Mouse (Mus musculus): ENCODE data around the gene Asb8. TPM values are rescaled to one million over a fixed set of nuclear protein-coding genes. Genes with fewer than 3 reads are reported as not detected.

Gene Asb8
- polyA plus RNA-seq, 1 experiment from 2014 or later, result 71.8 TPM

DNA sequence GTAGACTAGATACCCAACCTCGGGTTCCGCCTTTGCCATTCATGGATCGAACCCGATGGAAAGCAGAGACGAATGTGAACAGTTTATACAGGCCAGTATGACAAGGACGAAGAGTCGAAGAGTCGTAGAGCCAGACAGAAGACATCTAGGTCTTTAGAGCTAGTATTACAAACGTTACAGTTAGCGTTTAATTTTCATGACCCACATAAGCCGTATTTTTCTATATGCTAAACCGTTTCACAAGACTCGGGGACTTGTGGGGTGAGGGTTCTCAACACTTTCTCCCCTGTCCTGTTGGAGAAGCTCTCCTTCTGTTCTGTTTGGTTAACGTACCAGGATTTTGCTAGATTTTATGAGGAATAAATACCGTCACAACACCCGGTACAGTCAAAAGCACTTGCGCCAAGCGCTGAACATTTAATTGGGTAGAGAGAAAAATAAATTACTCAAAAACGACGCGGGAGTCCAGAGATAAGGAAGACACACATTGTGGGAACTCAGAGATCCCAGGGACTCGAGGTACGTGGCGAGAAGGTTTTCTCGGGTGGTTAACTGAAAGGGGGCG is 15.2 kb upstream of the Asb8 start:
- WGBS, result 3% methylated on average over 26 of the region's 26 CpGs
- Histone ChIP-seq H3K4me3 (replicated peaks; ENCODE audit: low read depth, low read length) (peak overlapping the region; percentile 45), H3K36me3 (ENCODE audit: control insufficient read depth, insufficient read depth, low read length) (no peaks in the 10 kb centered on the region), H3K9ac (replicated peaks; ENCODE audit: low read length) (peak overlapping the region; percentile 52), H3K9me3 (ENCODE audit: control insufficient read depth, low read length) (no peaks in the 10 kb centered on the region), H3K4me2 (ENCODE audit: low read length) (peak overlapping the region; percentile 82), H3K27me3 (ENCODE audit: control insufficient read depth, insufficient read depth, low read length) (no peaks in the 10 kb centered on the region; the same call in 1 of the 2 replicates), H3K27ac (replicated peaks; ENCODE audit: low read depth, low read length) (peak overlapping the region; percentile 77), H3K4me1 (ENCODE audit: control insufficient read depth, insufficient read depth, low read length) (0 out of 2 replicates have a peak, but pooled peaks cover 5% of the 10 kb centered on the region)
- DNase-seq, result no peak
- ATAC-seq (ENCODE audit: low FRiP score, low TSS enrichment), result no peak

DNA sequence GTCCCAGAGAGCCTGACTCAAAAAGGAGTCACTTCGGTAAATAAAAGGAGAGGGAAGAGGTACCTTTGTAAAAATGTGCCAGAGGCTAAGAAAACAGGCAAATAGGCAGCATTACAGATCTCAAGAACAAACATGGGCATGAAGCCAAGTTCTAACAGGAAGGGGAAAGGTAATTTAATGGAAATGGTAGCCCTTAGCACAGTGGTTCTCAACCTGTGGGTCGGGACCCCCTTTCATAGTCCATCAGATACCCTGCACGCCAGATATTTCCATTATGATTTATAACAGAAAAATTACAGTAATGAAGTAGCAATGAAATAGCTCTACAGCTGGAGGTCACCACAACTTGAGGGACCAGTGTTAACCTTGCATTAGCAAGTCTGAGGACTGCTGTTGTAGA is 11.9 kb upstream of the Asb8 start:
- 87% methylated on average over 3 of the region's 3 CpGs for WGBS
- Histone ChIP-seq H3K36me3 (ENCODE audit: control insufficient read depth, insufficient read depth, low read length) (no peaks in the 10 kb centered on the region), H3K4me3 (replicated peaks; ENCODE audit: low read depth, low read length) (no peak overlapping the region), H3K9ac (replicated peaks; ENCODE audit: low read length) (no peak overlapping the region), H3K27me3 (ENCODE audit: control insufficient read depth, insufficient read depth, low read length) (no peaks in the 10 kb centered on the region; the same call in 1 of the 2 replicates), H3K4me1 (ENCODE audit: control insufficient read depth, insufficient read depth, low read length) (peaks cover 5% of the 10 kb centered on the region), H3K9me3 (ENCODE audit: control insufficient read depth, low read length) (no peaks in the 10 kb centered on the region), H3K27ac (replicated peaks; ENCODE audit: low read depth, low read length) (no peak overlapping the region), H3K4me2 (ENCODE audit: low read length) (no peak overlapping the region)
- ATAC-seq (ENCODE audit: low FRiP score, low TSS enrichment) (no peak), DNase-seq (no peak)

DNA sequence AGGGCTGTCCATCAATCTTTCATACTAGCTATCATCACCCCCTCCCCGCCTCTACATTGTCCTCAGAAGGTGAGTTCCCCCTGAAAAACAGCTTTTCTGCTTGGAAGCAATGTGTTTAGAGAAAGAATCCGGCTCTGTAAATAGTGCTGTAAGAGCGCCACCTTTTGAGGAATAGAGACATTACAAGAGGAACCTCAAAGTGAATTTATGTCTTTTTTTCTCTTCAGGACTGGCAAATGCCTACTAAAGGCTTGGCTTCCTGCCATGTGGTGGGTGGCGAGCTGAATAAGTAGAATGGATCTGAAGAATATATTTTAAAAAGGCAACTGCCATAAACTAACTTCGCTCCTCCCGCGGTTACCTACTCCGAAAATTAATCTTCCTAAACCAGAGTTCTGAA is 8.4 kb upstream of the Asb8 start:
- H3K4me3 ChIP-seq (replicated peaks; ENCODE audit: low read depth, low read length), result no peak overlapping the region
- DNase-seq (peak; percentile 91), ATAC-seq (ENCODE audit: low FRiP score, low TSS enrichment) (no peak)
- H3K4me2 ChIP-seq (ENCODE audit: low read length), result no peak overlapping the region
- no peak overlapping the region for H3K9ac ChIP-seq (replicated peaks; ENCODE audit: low read length)
- 26% methylated on average over 8 of the region's 8 CpGs for WGBS
- H3K36me3 ChIP-seq (ENCODE audit: control insufficient read depth, insufficient read depth, low read length), result no peaks in the 10 kb centered on the region
- H3K27me3 ChIP-seq (ENCODE audit: control insufficient read depth, insufficient read depth, low read length), result 0 out of 2 replicates have a peak, but pooled peaks cover under 1% of the 10 kb centered on the region
- peaks cover 21% of the 10 kb centered on the region for H3K4me1 ChIP-seq (ENCODE audit: control insufficient read depth, insufficient read depth, low read length)
- no peak overlapping the region for H3K27ac ChIP-seq (replicated peaks; ENCODE audit: low read depth, low read length)
- no peaks in the 10 kb centered on the region for H3K9me3 ChIP-seq (ENCODE audit: control insufficient read depth, low read length)

DNA sequence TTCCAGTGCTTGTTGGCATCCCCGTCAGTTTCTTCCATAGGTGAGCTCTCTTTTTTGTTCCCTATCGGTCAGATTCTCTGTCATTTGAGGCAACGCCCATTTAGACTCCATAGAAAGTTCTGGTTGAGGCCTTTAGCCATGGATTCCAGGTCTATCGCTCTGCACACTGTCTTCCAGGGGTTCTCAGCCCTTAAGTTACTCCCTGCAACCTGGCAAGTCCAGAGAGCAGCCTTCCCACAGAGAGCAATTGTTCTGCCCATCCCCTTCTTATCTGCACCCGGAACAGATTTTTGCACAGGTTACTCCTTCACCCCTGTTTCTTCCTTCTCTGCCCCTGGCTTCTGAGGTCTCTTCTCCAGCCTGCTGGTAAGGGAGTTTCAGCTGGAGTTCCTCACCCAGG is 6.7 kb upstream of the Asb8 start:
- no peak overlapping the region for H3K9ac ChIP-seq (replicated peaks; ENCODE audit: low read length)
- H3K27ac ChIP-seq (replicated peaks; ENCODE audit: low read depth, low read length), result no peak overlapping the region
- no peaks in the 10 kb centered on the region for H3K9me3 ChIP-seq (ENCODE audit: control insufficient read depth, low read length)
- ATAC-seq (ENCODE audit: low FRiP score, low TSS enrichment) (no peak), DNase-seq (no peak)
- 75% methylated on average over 5 of the region's 5 CpGs for WGBS
- no peak overlapping the region for H3K4me3 ChIP-seq (replicated peaks; ENCODE audit: low read depth, low read length)
- peaks cover 27% of the 10 kb centered on the region for H3K4me1 ChIP-seq (ENCODE audit: control insufficient read depth, insufficient read depth, low read length)
- H3K36me3 ChIP-seq (ENCODE audit: control insufficient read depth, insufficient read depth, low read length), result no peaks in the 10 kb centered on the region
- H3K4me2 ChIP-seq (ENCODE audit: low read length), result no peak overlapping the region
- peaks cover 6% of the 10 kb centered on the region; the same call in 1 of the 2 replicates for H3K27me3 ChIP-seq (ENCODE audit: control insufficient read depth, insufficient read depth, low read length)

DNA sequence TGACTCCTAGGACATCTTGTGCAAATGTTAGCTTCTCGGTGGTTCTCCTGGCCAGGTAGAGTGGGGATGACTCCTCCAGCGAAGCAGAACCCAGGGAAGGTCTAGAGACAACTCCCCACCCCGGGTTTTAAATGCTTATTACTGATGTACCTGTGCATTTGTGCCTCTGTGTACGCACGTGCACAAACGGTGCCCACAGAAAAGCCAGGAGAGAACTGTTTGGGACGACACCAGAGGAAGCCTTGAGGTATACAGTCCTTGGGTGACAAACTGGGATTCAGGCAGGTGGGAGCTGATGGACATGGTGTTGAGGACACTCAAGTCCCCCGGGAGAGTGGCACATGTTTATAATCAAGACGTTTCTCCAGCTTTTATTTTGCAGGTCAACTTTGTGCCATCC is 5.5 kb upstream of the Asb8 start:
- no peak overlapping the region for H3K27ac ChIP-seq (replicated peaks; ENCODE audit: low read depth, low read length)
- DNase-seq (no peak), ATAC-seq (ENCODE audit: low FRiP score, low TSS enrichment) (no peak)
- no peaks in the 10 kb centered on the region for H3K9me3 ChIP-seq (ENCODE audit: control insufficient read depth, low read length)
- peaks cover 33% of the 10 kb centered on the region for H3K4me1 ChIP-seq (ENCODE audit: control insufficient read depth, insufficient read depth, low read length)
- WGBS, result 74% methylated on average over 9 of the region's 9 CpGs
- peak overlapping the region; percentile 59; the same call in 1 of the 2 replicates for H3K4me3 ChIP-seq (replicated peaks; ENCODE audit: low read depth, low read length)
- no peak overlapping the region for H3K9ac ChIP-seq (replicated peaks; ENCODE audit: low read length)
- H3K4me2 ChIP-seq (ENCODE audit: low read length), result peak overlapping the region; percentile 81
- no peaks in the 10 kb centered on the region for H3K36me3 ChIP-seq (ENCODE audit: control insufficient read depth, insufficient read depth, low read length)
- peaks cover 6% of the 10 kb centered on the region; the same call in 1 of the 2 replicates for H3K27me3 ChIP-seq (ENCODE audit: control insufficient read depth, insufficient read depth, low read length)

DNA sequence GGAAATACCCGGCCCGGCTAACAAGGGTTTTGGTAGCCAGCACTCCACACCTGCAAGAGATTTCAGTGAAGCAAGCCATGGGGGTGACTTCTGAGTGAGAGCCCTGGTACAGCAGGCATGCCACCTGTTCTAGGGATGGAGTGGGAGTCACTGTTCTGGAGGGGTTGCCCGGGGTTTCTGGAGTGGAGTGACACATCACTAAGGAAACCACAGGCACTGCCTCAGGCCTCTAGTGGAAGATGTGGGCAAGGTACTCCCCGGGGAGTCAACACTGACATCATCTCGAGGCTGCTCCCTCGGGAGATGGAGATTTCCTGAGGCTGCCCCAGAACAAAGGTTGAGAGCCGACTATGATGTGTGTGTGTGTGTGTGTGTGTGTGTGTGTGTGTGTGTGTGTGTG is 4.9 kb upstream of the Asb8 start:
- no peak overlapping the region for H3K27ac ChIP-seq (replicated peaks; ENCODE audit: low read depth, low read length)
- 31% methylated on average over 7 of the region's 7 CpGs for WGBS
- peak overlapping the region; percentile 66; the same call in 1 of the 2 replicates for H3K9ac ChIP-seq (replicated peaks; ENCODE audit: low read length)
- no peak for ATAC-seq (ENCODE audit: low FRiP score, low TSS enrichment)
- peak overlapping the region; percentile 81 for H3K4me2 ChIP-seq (ENCODE audit: low read length)
- H3K27me3 ChIP-seq (ENCODE audit: control insufficient read depth, insufficient read depth, low read length), result peaks cover 6% of the 10 kb centered on the region; the same call in 1 of the 2 replicates
- peaks cover 33% of the 10 kb centered on the region for H3K4me1 ChIP-seq (ENCODE audit: control insufficient read depth, insufficient read depth, low read length)
- H3K4me3 ChIP-seq (replicated peaks; ENCODE audit: low read depth, low read length), result peak overlapping the region; percentile 59
- peak; percentile 79 for DNase-seq
- no peaks in the 10 kb centered on the region for H3K36me3 ChIP-seq (ENCODE audit: control insufficient read depth, insufficient read depth, low read length)
- no peaks in the 10 kb centered on the region for H3K9me3 ChIP-seq (ENCODE audit: control insufficient read depth, low read length)

DNA sequence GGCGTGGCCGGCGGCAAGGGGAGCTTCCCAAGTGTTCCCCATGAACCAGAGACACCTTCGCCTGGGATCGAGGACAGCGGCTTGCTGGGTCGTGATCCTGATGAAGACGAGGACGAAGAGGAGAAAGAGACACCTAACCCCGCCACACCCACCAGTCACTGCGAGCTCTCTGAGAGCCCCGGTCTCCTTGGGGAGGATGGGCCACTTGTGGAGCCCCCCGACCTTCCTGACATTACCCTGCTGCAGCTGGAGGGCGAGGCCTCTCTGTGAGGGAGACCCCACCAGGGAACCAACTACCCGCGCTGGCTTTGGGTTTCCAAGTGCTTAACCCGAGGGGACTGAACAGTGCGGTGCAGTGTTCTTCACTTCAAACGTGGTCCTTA is 3.2 kb upstream of the Asb8 start:
- Histone ChIP-seq H3K27me3 (ENCODE audit: control insufficient read depth, insufficient read depth, low read length) (peaks cover 6% of the 10 kb centered on the region; the same call in 1 of the 2 replicates), H3K9me3 (ENCODE audit: control insufficient read depth, low read length) (no peaks in the 10 kb centered on the region), H3K4me2 (ENCODE audit: low read length) (peak overlapping the region; percentile 81), H3K4me3 (replicated peaks; ENCODE audit: low read depth, low read length) (peak overlapping the region; percentile 59), H3K9ac (replicated peaks; ENCODE audit: low read length) (peak overlapping the region; percentile 66), H3K27ac (replicated peaks; ENCODE audit: low read depth, low read length) (no peak overlapping the region), H3K4me1 (ENCODE audit: control insufficient read depth, insufficient read depth, low read length) (peaks cover 33% of the 10 kb centered on the region), H3K36me3 (ENCODE audit: control insufficient read depth, insufficient read depth, low read length) (no peaks in the 10 kb centered on the region)
- no peak for ATAC-seq (ENCODE audit: low FRiP score, low TSS enrichment)
- peak; percentile 22 for DNase-seq
- WGBS, result 3% methylated on average over 19 of the region's 19 CpGs

DNA sequence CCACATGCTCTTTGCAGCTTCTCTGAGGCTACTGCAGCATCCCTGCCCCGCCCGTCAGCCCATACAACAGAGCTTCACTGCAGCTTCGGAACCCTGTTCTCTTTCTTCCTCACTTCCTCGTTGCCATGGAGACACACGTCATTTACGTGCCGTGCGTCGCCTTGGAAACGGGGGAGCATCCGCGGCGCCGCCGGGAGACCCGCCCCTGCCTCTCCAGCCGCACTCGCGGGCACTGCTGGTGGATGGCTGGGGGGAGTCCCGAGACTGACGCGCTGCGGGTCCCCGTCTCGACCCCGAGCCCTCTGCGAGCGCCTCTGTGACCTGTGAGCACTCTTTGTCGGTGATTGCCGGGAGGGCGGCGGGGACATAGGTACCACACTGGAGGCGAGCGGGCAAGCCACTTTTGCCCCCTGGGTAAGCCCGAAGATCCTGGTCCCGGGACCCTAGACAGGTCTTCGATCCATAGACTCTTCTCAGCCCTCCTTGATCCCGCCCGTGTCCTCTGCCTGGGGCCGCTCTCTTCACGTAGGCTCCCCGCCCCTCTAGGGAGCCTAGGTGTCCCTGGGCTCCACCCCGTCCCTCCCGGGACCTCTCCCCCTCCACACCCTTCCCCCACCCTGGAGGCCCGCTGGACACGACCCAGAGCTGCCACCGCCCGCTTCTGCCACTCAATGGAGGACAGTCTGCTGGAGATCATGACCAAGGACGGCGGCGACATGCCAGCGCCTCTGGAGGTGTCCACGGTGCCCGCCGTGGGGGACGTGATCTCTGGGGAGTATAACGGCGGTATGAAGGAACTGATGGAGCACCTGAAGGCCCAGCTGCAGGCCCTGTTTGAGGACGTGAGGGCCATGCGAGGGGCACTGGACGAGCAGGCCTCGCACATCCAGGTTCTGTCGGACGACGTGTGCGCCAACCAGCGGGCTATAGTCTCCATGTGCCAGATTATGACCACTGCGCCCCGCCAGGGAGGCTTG is 2.5 kb upstream of the Asb8 start:
- ATAC-seq (ENCODE audit: low FRiP score, low TSS enrichment) (peak; percentile 91), DNase-seq (peak; percentile 99)
- Histone ChIP-seq H3K9me3 (ENCODE audit: control insufficient read depth, low read length) (no peaks in the 10 kb centered on the region), H3K4me1 (ENCODE audit: control insufficient read depth, insufficient read depth, low read length) (peaks cover 33% of the 10 kb centered on the region), H3K4me3 (replicated peaks; ENCODE audit: low read depth, low read length) (peak overlapping the region; percentile 59), H3K27ac (replicated peaks; ENCODE audit: low read depth, low read length) (peak overlapping the region; percentile 91), H3K9ac (replicated peaks; ENCODE audit: low read length) (peak overlapping the region; percentile 66), H3K27me3 (ENCODE audit: control insufficient read depth, insufficient read depth, low read length) (peaks cover 6% of the 10 kb centered on the region; the same call in 1 of the 2 replicates), H3K36me3 (ENCODE audit: control insufficient read depth, insufficient read depth, low read length) (no peaks in the 10 kb centered on the region), H3K4me2 (ENCODE audit: low read length) (peak overlapping the region; percentile 81)
- WGBS, result under 1% methylated on average over 69 of the region's 69 CpGs

All from midbrain, embryonic 14.5 days (tissue).